Comparison of ENCODE assay signal across 28 mouse cellular contexts in genomic region chr16:44205973-44206372, GRCm38 (mm10).
"Had no signal": no experiment of that assay in that cellular context is flagged by ENCODE, and none has a peak within 500 bp of the region (broad histone marks: within the 10 kb centered on the region; RNA-seq: fewer than 3 reads in every experiment).

No protein-coding gene starts in this region.

- ATAC-seq: forebrain, embryonic 13.5 days; forebrain, embryonic 14.5 days; forebrain, embryonic 15.5 days; forebrain, embryonic 16.5 days; forebrain, postnatal 0 days had no signal

- H3K9me3 ChIP-seq: embryonic facial prominence, embryonic 10.5 days; embryonic facial prominence, embryonic 12.5 days; embryonic facial prominence, embryonic 13.5 days; embryonic facial prominence, embryonic 15.5 days; forebrain, embryonic 10.5 days; forebrain, embryonic 12.5 days; forebrain, embryonic 13.5 days; forebrain, embryonic 15.5 days; heart, embryonic 10.5 days had no signal

- DNase-seq: cerebellum, adult 18-20 months; cerebellum, adult 2 months; cerebellum, adult 8-10 months; cerebellum, adult 9-10 months; cerebellum, adult 9-11 months; cerebellum, postnatal 10 days; cerebellum, postnatal 14 days; cerebellum, postnatal 25 days; cerebellum, postnatal 36 days; embryo, embryonic 11 days; forebrain, postnatal 0 days; gastrocnemius, postnatal 10 days; gastrocnemius, postnatal 14 days; gastrocnemius, postnatal 36 days; heart, adult 2 months had no signal

- H3K4me1 ChIP-seq: embryonic facial prominence, embryonic 12.5 days; embryonic facial prominence, embryonic 13.5 days; embryonic facial prominence, embryonic 15.5 days; forebrain, embryonic 10.5 days; forebrain, embryonic 12.5 days; forebrain, embryonic 13.5 days; forebrain, embryonic 15.5 days; heart, embryonic 10.5 days had no signal

- H3K27me3 ChIP-seq: embryonic facial prominence, embryonic 12.5 days; embryonic facial prominence, embryonic 13.5 days; embryonic facial prominence, embryonic 15.5 days; forebrain, embryonic 12.5 days; forebrain, embryonic 13.5 days; forebrain, embryonic 15.5 days had no signal

- H3K9ac ChIP-seq: embryonic facial prominence, embryonic 12.5 days; embryonic facial prominence, embryonic 13.5 days; embryonic facial prominence, embryonic 15.5 days; forebrain, embryonic 12.5 days; forebrain, embryonic 13.5 days; forebrain, embryonic 15.5 days; forebrain, postnatal 0 days had no signal

- H3K27ac ChIP-seq: embryonic facial prominence, embryonic 10.5 days; embryonic facial prominence, embryonic 12.5 days; embryonic facial prominence, embryonic 13.5 days; embryonic facial prominence, embryonic 15.5 days; forebrain, embryonic 10.5 days; forebrain, embryonic 12.5 days; forebrain, embryonic 13.5 days; forebrain, embryonic 15.5 days; heart, adult 2 months; heart, embryonic 10.5 days had no signal

- H3K4me3 ChIP-seq: embryonic facial prominence, embryonic 10.5 days; embryonic facial prominence, embryonic 12.5 days; embryonic facial prominence, embryonic 13.5 days; embryonic facial prominence, embryonic 15.5 days; erythroblast, embryonic 14.5 days; forebrain, embryonic 10.5 days; forebrain, embryonic 12.5 days; forebrain, embryonic 13.5 days; forebrain, embryonic 15.5 days; heart, adult 2 months; heart, embryonic 10.5 days had no signal

- H3K4me2 ChIP-seq: embryonic facial prominence, embryonic 12.5 days; embryonic facial prominence, embryonic 13.5 days; embryonic facial prominence, embryonic 15.5 days; forebrain, embryonic 12.5 days; forebrain, embryonic 13.5 days; forebrain, embryonic 15.5 days; heart, embryonic 11.5 days had no signal
